Mouse (Mus musculus) left cerebral cortex, adult 8-10 months (tissue): ENCODE measurements at regions not wholly inside any gene's neighbourhood (a gene's known extent, or its start where the extent isn't known, plus 50 kb on each side); places are given as distances from the start of the nearest gene placed in this dataset.

ENCODE experiments used
- DNase-seq, 2 experiments: peaks; one replicate each; pipeline ENCODE4 v3.0.0; 2022; ENCODE audit warnings: low spot score in 2 of 2

DNA sequence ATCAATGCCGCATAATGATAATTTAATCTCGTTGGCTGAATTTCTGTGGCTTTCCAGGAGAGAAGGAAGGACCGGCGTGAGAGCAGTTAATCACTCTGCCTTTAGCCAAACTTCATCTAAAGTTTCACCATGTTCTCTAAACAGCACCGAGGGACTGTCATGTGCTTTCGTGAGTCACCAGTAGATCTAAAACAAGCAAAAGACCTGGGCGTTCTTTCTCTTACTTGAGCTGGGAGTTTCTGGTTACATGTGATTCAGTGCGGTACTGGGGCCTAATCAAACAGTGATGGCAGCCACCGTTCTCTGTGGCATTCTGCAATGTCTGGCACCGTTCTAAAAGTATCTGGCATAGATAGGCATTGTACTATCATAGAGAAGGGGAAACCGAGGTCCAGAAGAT is 266.7 kb downstream of the Tle3 start:
- no peak for DNase-seq

DNA sequence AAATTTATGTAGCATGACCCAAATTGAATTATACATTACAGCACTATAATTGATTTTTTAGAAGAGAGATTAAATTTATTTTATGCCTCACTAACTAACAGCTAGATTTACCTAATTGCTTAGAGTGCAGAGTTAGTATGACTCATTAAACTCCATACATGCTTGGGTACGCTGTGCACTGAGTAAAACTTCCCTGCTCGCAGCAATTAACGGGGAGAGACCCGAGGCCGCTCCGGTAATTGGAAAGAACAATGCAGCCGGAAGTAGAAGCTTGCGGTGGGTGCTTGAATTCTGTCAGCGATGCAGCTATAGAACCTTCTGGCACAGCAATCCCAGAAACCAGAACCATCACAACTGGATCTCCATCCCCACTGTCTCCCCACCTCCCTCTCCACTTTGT is 261.8 kb downstream of the Tle3 start:
- no peak for DNase-seq

DNA sequence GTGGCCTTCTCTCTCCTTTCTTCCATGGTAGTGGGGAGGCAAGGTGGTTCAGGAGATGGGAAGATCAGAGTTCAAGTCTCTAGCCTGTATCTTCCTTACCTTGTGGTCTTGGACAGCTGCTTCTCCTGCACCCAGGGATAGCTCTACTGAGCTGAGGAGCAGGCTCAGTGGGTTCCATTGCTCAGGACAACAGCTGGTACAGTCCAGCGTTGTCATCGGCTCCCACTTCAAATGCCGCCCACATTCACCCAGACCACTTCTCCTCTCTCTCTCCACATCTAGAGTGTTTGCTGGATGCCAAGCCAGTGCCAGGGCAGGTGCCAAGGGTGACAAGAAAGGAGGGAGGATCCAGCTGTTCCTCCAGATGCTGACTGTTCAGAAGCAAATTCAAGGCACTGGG is 260.4 kb downstream of the Tle3 start:
- DNase-seq, result no peak

DNA sequence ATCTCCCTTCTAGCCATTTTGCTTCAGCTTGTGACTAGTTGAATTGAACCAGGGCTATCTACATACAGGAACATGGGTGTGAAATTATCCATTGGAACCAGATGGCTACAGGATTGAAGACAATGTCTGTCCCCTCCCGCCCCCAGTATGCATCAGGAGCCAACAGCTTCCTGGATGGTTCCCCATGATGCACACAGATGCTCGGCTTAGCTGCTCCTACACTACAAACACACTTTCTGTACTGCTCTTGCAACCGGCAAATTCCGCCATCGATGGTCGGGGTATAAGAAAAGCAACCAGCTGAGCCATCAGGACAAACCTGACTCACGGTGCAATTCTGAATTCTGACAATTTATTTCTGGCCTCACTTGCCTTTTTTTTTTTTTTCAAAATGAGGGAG is 258.9 kb downstream of the Tle3 start:
- DNase-seq, result peak in 1 of 2 experiments; percentile 39

DNA sequence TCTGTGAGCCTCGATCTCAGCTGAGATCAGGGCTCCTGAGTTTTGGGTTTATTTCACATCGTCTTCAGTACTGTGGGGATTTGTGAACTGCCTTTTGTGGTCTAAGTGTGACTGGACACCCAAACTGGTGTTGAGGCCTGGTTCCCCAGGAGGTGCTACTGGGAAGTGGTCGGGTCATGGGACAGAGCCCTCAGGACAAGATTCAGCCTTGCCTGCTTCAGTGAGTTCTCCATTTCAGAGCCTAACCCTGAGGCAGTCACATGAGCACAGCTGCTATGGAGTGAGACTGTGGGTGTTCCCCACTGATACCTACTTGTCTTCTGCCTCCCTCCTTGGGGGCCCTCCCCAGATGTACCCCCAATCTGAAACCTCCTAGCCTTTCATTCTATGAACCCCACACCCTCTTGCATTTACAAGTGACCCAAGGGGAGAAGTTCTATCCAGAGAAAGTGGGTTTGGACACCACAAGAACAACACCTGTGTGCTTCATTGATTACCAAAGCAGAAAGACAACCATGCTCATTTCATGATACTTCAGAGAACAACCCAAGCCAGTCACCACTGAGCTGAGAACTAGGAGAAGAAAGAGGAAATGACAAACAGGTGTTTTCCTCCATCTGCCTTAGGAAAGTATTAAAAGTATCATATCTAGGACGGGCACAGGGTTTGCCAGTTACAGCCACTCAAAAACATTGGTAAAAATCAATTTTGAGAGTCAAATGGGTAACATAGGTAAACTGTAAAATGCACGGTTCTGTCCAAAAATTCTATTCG is 255.8 kb downstream of the Tle3 start:
- no peak for DNase-seq

DNA sequence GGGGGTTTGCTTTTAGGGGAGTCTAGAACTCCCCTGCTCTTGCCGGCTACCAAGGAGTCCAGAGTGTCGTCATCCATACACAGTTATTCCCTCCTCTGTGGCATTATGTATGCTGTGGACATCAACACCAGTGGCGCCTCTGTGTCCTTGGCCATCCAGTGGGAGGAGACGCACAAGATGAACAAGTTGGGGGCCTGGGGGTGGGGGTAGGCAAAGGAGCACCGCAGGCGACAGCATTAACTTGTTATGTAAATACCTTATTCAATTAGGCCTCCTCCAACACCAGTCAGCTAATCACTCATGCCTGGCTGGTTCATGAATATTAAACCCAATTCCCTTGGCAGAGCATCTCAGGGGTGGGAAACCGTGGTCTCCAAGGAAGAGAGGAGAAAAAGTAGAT is 250.8 kb downstream of the Tle3 start:
- DNase-seq, result peak in 1 of 2 experiments; percentile 12

DNA sequence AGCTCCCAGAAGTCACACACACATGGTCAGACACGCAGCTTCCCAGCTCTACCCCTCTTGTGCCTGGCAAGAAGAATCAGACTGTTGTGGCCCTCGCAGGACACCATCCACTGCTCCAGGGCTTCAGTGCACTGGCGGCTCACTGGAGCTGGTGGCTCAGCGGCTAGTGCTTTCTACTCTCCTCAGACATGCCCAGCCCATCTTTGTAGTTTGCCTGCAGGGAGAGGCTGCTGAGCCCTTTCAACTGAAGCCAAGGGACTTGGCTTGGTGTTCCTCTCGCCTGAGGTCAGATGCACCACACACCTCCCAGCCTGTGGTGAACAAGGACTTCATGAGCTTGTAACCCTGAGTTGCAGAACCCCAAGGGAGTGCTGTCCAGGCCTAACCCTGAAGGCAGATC is 249.8 kb downstream of the Tle3 start:
- no peak for DNase-seq

DNA sequence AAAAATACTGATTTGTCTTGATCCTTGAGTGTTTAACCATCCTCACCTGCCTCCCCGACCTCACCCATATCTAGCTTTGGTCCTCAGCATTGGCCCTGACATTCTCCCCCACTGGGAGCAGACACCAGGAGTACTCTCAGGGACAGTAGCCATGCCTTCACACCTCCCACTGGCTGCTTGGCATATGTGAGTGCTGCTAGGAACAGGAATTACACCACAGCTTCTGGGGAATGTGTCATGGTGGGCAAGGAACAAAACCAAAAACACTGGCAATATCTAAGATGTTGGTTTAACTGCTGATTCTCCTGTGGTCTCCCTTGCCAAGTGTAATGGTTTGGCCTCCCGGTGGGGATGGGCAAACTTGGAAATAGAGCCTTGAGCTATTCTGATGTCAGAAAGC is 248.6 kb downstream of the Tle3 start:
- peak in 1 of 2 experiments; percentile 47 for DNase-seq

DNA sequence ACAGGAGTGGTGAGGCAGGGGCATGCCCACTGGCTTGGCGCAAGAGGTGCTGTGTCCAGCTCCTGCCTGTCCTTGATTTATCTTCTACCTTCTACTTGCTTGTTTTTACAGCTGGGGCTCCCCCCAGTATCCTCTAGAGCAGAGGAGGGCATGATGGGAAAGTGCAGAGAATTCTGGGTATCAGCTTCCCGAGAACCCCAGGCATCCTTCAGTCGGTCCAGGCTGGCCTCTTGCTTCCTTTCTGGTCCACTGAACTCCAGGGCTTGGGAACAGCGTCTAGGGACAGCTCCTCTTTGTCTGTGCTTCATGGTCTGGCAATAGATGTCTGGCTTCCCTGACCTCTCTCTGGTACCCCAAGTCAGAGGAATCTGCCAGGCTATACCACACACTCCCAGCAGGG is 247.9 kb downstream of the Tle3 start:
- DNase-seq, result no peak

DNA sequence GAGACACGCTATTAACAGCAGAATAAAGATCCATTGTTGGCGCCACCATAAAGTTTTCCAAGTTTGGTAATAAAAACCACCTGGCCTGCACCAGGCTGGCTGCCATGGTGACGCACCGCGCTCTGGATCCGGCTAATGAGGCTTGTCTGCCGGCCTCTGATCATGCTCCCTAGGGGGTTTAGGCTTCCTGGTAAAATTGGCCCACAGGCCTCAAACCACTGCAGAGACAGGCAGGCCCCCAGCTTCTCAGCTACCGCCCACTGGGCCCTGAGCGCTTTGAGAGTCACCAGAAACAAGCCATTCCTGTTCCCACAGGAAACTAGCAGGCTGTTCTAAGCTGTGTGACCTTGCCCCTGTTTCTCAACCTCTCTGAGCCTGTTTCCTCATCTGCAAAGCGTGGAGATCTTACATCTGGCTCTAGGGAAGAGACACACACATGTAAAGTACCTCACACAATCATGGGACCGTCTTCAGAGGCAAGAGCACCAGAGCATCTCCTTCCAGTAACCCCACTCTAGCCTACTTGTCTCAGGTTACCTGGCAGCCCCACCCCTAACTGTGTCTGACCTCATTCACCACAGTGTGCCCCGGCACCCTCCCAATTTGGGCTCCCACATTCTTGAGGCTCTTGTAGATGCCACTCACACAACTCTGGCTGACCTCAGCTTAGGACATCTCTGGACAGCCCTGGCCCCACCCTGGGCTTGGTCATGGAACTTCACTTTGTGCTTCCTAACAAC is 246.5 kb downstream of the Tle3 start:
- no peak for DNase-seq

DNA sequence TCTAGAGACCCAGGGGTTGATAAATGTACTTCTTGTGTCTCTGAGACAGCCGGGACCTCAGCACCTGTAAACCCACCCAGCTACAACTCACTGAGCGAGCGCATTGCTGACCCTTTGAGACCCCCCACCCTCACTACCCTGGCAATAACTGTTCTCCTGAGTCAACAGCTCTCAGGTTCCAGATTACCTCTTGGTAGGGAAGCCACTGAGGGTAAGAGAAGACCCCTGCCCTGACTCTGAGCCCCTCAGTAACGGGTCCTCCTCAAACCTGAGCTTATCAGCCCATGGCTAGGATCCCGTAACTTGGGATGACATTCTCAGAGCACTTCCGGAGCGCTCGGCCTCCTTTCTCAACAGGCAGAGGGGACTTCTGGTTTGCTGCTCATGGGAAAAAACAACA is 245.8 kb downstream of the Tle3 start:
- no peak for DNase-seq

DNA sequence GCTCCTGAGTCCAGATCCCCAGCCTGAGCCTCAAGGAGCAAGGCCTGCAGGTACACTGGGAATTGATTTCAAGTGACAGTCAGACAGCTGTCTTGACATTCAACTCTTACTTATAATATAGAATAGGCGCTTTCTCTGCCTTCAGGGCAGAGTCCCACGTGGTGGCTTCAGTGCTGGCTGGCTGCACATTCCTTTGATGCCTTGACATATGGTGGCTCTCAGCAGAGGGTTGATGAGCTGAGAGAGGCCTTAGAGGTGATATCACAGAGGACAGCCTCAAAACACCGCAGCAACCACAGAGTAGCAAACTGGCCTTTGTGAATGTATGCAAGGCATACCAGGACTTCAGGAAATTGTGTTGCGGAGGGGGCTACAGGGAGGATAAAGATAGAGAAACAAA is 243.4 kb downstream of the Tle3 start:
- no peak for DNase-seq

DNA sequence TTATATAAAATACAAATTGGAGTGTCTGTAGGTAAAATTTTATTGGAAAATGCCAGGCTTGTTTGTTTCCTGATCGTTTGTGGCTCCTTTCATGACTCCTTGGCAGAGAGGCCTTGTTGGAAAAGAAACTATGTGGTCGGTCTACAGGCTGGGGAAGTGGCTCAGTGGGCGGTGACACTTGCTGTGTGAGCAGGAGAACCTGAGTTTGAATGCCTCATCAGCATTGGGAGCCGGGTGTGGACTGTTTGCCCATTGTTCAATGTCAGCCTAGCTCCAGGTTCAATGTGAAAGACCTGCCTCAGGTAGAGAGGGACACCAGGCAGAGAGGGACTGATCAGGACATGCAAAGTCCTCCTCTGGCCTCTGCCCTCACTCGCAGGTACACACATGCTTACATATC is 235.4 kb downstream of the Tle3 start:
- DNase-seq, result no peak

DNA sequence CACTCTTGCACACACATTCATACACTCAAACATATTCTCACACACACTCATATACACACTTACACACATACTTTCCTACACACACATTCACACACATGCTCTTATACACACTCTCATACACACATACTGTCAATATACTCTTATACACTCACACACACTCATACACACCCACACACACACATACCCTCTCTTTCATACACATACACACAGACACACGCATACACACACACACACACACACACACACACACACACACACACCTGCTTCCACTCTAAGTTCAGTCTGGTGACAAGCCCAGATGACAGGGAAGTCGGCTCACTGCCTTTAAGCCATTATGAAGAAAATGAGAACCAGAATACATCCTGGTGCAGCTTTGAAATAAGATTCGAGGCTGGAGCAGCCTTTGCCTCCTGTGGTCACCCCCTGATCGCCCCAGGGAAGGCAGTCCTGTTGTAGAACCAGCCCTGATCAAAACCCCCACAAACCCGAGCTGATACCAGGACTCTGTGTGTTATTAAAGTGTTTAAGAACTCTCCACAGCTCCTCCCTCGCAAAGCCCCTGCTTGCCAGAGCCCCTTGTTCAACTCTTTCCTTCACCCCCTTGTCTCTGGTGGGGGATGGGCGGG is 230.3 kb downstream of the Tle3 start:
- DNase-seq, result no peak

DNA sequence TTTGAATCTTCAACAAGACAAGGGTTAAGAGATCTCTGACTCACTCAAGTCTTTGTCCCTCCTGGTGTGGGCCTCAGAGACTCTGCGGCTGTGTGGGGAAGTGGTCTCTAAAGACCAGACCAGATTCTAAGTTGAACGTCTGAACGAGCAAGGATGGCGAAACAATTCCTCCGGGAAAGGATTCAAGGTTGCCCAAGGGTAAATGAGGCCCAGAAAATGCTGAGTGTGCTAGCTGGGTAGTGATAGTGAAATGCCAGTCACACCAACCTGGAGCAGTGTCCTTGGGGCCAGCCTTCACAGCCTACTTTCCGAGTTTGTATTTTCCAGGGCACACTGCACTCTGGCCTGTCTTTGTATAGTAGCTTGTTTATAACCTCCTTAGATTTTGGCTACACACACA is 229.7 kb downstream of the Tle3 start:
- DNase-seq, result no peak

DNA sequence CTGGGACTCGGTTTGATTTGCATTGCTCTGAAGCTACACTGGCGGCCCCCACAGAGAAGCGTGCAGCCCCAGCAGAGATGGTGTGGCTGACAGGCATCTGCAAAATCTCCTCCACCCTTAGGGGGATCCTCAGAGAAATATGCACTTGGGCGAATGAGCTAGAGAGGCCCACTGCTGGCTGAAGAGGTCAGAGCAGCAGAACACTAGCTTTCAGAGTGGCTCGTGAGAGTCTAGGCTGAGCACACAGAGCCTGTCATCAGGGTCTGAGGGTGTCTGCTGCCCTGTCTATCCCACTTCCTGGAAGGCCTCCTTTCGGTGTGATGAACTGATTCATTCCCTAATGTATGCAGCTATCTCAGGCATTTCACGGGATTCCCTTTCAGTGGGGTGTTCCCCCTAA is 225.1 kb downstream of the Tle3 start:
- no peak for DNase-seq

DNA sequence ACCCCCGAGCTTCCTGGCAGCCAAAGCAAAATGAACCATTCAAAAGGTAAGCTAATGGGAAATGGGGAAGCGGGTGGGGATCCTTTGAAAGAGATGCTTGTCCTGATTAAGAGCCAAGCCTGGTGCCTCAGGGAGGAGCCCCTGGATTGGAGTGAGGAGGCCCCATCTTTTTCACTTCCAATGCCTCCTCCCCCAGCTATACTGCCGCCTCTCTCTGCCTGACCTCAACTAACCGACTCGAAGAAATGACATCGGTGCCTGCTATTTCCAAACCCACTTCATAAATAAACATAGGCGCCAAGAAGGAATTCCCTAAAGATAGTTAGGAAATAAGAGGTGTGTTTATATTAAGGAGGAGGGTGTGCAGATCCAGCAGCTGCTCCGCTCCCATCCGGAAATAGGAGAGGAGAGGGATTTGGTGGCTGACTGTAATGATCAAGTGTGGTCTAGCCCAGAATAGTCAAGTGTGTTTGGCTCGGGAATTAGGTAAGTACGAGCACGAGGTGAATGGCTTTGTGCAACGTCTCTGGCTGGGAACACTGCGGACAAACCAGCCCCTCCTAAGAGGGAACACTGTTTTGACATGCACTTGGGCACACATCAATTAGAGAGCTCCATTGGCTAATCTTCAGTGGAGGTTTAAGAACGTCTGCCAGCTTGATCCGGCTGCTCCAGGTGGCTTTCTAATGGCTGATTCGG is 224.4 kb downstream of the Tle3 start:
- DNase-seq, result no peak

DNA sequence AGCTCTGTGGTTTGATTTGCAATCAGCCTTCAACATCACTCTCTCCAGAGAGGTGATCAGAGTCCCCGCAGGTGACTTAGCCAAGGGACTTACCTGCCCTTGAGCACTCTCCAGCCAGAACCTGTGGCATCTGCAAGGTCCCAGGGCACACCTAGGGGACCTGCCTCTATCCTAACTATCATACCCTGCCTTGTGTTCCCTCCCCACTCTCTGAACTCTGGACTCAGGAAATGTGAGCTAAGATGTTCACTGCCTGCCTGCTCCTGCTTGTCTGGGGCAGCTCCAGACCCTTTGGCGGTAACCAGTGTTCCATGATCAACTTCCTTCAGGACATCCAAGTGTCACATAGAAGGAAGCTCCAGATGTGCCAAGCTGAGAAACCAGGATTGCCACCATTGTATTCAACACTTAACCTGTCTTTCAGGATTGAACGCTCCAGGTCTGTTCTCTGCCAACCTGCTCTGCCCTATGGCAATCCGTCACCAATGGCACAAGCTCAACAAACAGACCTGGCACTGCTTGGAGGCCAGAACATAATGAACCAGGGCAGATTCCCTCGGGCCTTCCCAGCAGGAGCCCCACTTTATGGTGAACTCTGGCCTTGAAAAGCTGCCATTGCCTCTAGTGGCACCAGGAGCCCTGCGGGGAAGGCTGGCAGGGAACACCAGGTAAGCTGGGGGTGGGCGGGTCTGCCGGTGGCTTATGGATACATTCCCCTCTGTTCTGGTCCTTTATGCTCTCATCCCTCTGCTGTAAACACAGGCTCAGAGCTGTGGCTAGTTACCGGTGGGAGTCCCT is 223.2 kb downstream of the Tle3 start:
- no peak for DNase-seq

DNA sequence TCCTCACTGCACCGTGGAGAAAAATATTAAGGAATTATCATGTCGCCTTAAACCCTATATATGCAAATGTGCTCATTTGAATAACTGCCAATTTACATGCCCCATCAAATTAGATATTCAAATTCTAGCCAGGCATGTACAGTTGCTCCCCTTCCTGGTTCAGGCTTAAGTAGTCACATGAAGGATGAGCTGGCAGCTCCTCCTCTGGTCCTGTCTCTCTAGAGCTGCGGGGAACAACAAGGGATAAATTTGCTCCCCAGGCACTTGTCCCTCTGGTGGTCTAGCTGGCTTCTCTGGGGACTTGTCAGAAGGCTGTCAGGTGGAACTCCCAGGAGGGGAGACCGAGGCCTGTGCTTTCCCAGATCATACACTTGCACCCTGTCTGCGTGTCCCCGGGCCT is 221.8 kb downstream of the Tle3 start:
- no peak for DNase-seq

DNA sequence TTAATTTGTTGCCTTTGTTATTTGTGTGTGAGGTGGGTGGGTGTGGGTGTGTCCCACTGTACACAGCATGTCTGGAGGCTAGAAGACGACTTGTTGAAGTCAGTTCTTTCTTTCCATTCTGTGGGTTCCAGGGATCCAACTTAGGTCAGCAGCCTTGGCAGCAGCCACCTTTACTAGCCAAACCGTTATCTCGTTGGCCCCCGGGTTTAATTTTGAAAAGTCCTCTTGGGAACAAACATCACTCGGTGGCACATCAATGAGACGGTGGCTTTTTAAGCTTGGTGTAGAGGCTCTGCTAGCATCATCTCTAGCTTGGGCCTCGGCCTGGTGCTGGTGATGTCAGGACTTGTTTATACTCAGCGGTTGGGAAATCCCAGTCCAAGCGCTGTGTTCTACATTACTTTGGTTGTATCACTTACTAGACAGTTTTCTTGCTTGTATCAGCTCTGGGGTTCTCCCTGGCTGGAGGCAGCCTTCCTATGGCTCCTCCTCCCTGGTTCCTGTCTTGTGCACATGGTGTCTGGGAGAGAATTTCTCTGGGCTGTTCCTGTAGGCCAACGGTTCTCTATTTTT is 217.6 kb downstream of the Tle3 start:
- DNase-seq, result no peak
